Mouse (Mus musculus) ES-E14 (cell line): ENCODE results near the gene Gimap7. TPM values are rescaled to one million over a fixed set of nuclear protein-coding genes. Genes with fewer than 3 reads are reported as not detected.

Source experiments
- DNase-seq: peaks from one replicate; pipeline ENCODE4 v3.0.0-alpha.2; 2013; ENCODE audit warnings: low read depth, low spot score
- H3K27ac ChIP-seq: 2 replicates; pipeline ENCODE4 v1.5.1; 2012; ENCODE audit warnings: low read depth, mild to moderate bottlenecking, low read length, moderate library complexity, mixed read lengths; ENCODE audit not compliant: poor library complexity, insufficient read depth, severe bottlenecking
- H3K36me3 ChIP-seq: 2 replicates; pipeline ENCODE4 v1.6.1; 2012; ENCODE audit warnings: mild to moderate bottlenecking, low read length, moderate library complexity, mixed read lengths; ENCODE audit not compliant: control insufficient read depth, poor library complexity, insufficient read depth, severe bottlenecking
- H3K4me1 ChIP-seq, 2 experiments: fragments of 150-350 bp in 1 of 2; sonication (generic) in 1 of 2; 2 replicates each; pipeline ENCODE4 v1.6.1; 2012; ENCODE audit warnings: low read length in 2 of 2, mild to moderate bottlenecking in 1 of 2, mixed read lengths in 1 of 2; ENCODE audit not compliant: control insufficient read depth in 2 of 2, insufficient read depth in 2 of 2, poor library complexity in 1 of 2
- H3K4me3 ChIP-seq, 2 experiments: fragments of 150-350 bp in 1 of 2; sonication (generic) in 1 of 2; 2 replicates each; pipeline ENCODE4 v1.5.1; 2012; ENCODE audit warnings: low read length in 2 of 2, low read depth in 1 of 2, mild to moderate bottlenecking in 1 of 2, mixed read lengths in 1 of 2; ENCODE audit not compliant: insufficient read depth in 1 of 2, poor library complexity in 1 of 2, severe bottlenecking in 1 of 2
- H3K9ac ChIP-seq: 2 replicates; pipeline ENCODE4 v1.6.1; 2012; ENCODE audit warnings: low read depth, mild to moderate bottlenecking, low read length, mixed read lengths; ENCODE audit not compliant: poor library complexity, insufficient read depth, severe bottlenecking
- H3K9me3 ChIP-seq: fragments of 150-350 bp; sonication (generic); 2 replicates; pipeline ENCODE4 v1.6.1; 2012; ENCODE audit warnings: low read depth, mild to moderate bottlenecking, low read length; ENCODE audit not compliant: control insufficient read depth, insufficient read depth
- CHD2 ChIP-seq: IDR thresholded peaks from 2 replicates; pipeline ENCODE4 v1.6.1; 2014; ENCODE audit warnings: mild to moderate bottlenecking, low read depth, low read length, inconsistent platforms
- HCFC1 ChIP-seq: IDR thresholded peaks from 2 replicates; pipeline ENCODE4 v1.6.1; 2012; ENCODE audit warnings: low read length, inconsistent platforms, borderline replicate concordance; ENCODE audit not compliant: insufficient read depth
- MAFK ChIP-seq: IDR thresholded peaks from 2 replicates; pipeline ENCODE4 v1.6.1; 2014; ENCODE audit warnings: mild to moderate bottlenecking, low read depth, low read length, inconsistent platforms; ENCODE audit not compliant: insufficient read depth
- ZC3H11A ChIP-seq: IDR thresholded peaks from 2 replicates; pipeline ENCODE4 v1.6.1; 2012; ENCODE audit warnings: low read depth, mild to moderate bottlenecking, inconsistent platforms, low read length, borderline replicate concordance
- ZNF384 ChIP-seq: IDR thresholded peaks from 2 replicates; pipeline ENCODE4 v1.6.1; 2012; ENCODE audit warnings: low read depth, low read length, inconsistent platforms
- in situ Hi-C, 2 experiments: fragments of 600-800 bp; cut with MboI; formaldehyde crosslinking; loops; one replicate each; pipeline ENCODE4 v1.15.1; 2025; ENCODE audit warnings: low sequenced_read_pairs in 2 of 2, inconsistent platforms in 1 of 2; ENCODE audit not compliant: unreplicated experiment in 2 of 2
- total RNA-seq: library from RNA; depleted of rRNA; stranded (reverse); fragments of 300-350 nt; gene quantifications from 2 replicates; pipeline ENCODE4 v1.2.3, GENCODE M21; 2012

Gimap7 gene
- total RNA-seq, 1 experiment: not detected

GRCm38 (mm10) chr6:48675931-48676859 is 42.2 kb upstream of the Gimap7 start, which contains the start of gene Gimap9:
Gene Gimap9 (plus strand): TSS chr6:48676129.
- Histone ChIP-seq H3K4me3 (peak within 1 kb of the TSS; percentile 44 to 69), H3K9ac (no peak within 1 kb of the TSS; the same call in 1 of the 2 replicates), H3K36me3 (no peaks in the 10 kb centered on the region), H3K9me3 (no peaks in the 10 kb centered on the region), H3K4me1 (peaks cover 4 to 14% of the 10 kb centered on the region in 2 experiments), H3K27ac (peak within 1 kb of the TSS; percentile 71)
- in situ Hi-C loops: no loop called here
- DNase-seq: peak; percentile 37
- TF ChIP-seq ZNF384 (no peak), ZC3H11A (no peak), CHD2 (no peak), HCFC1 (no peak), MAFK (no peak)

DNA sequence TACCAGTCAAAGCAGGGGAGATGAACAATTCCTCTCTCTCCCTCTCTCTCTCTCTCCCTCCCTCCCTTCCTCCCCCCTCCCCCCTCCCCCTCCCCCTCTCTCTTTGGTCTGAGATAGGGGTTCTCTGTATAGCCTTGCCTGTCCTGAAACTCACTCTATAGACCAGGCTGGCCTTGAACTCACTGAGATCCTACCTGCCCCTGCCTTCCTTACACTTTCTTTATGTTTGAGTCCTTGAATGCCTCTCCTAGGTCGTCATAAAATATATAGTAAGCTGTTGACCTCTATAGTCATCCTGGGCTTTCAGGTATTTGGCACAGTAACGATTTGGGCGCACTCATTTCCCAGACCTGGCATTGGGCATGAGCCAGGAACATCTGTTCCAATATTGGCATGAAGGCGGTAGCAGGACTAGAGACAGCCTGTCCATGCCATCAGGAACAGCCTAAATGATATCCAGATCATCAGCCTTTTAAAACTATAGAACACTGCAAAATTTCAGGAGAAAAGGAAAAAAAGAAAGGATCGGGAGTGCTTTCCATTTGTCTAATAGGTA is 41.5 kb upstream of the Gimap7 start:
- H3K4me3 ChIP-seq: no peak overlapping the region
- no peak overlapping the region; the same call in 1 of the 2 replicates for H3K27ac ChIP-seq
- in situ Hi-C loops: no loop called here

GRCm38 (mm10) chr6:48677492-48678345 is 40.7 kb upstream of the Gimap7 start:
- H3K9ac ChIP-seq: no peak overlapping the region
- H3K9me3 ChIP-seq: no peaks in the 10 kb centered on the region
- TF ChIP-seq MAFK: no peak
- no peak for TF ChIP-seq CHD2
- no peak for TF ChIP-seq ZC3H11A
- TF ChIP-seq ZNF384: no peak
- no peak for TF ChIP-seq HCFC1
- in situ Hi-C loops: no loop called here
- no peak for DNase-seq
- no peak overlapping the region for H3K4me3 ChIP-seq
- peaks cover 4 to 14% of the 10 kb centered on the region in 2 experiments for H3K4me1 ChIP-seq
- no peak overlapping the region for H3K27ac ChIP-seq
- H3K36me3 ChIP-seq: no peaks in the 10 kb centered on the region

More for the DNA sequence above, 41.5 kb upstream of the Gimap7 start:
- Histone ChIP-seq H3K4me1 (peaks cover 4 to 14% of the 10 kb centered on the region in 2 experiments), H3K9me3 (no peaks in the 10 kb centered on the region), H3K36me3 (no peaks in the 10 kb centered on the region), H3K9ac (no peak overlapping the region; the same call in 1 of the 2 replicates)
- no peak for DNase-seq
- no peak for TF ChIP-seq MAFK
- TF ChIP-seq CHD2: no peak
- no peak for TF ChIP-seq ZC3H11A
- no peak for TF ChIP-seq ZNF384
- no peak for TF ChIP-seq HCFC1

DNA sequence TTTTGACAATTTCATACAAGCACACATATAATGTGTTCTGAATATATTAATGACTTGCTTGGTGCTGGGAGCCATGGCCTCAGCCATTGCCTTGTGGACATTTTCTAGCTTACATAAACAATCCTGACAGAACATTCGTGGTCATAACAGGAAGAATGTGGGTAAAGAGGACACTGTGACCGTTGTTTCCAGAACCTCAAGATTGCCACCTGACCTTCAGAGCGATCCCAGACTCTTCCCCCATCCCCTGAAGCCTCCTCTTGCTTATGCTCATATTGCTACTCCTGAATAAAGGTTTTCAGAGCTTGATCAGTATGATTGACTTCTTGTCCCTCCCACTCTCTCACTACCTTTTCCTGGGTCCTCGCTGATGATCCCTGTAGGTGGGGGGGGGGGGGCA is 40.0 kb upstream of the Gimap7 start:
- DNase-seq: no peak

More for the DNA sequence above, 40.0 kb upstream of the Gimap7 start:
- no peak for TF ChIP-seq HCFC1
- Histone ChIP-seq H3K4me3 (no peak overlapping the region), H3K4me1 (peaks cover 4 to 14% of the 10 kb centered on the region in 2 experiments), H3K9me3 (no peaks in the 10 kb centered on the region), H3K27ac (no peak overlapping the region), H3K36me3 (no peaks in the 10 kb centered on the region), H3K9ac (no peak overlapping the region)
- in situ Hi-C loops: no loop called here
